Mouse (Mus musculus) bone marrow macrophage, adult 2 months (primary cell): Measurements from ENCODE around the gene Fam43a. TPM values are rescaled to one million over a fixed set of nuclear protein-coding genes. Genes with fewer than 3 reads are reported as not detected.

Source experiments
- H3K27ac ChIP-seq: 2 replicates; pipeline ENCODE4 v1.5.1; 2012; ENCODE audit warnings: low read depth, low read length; ENCODE audit not compliant: insufficient read depth
- H3K4me1 ChIP-seq: 2 replicates; pipeline ENCODE4 v1.6.1; 2012; ENCODE audit warnings: low read length; ENCODE audit not compliant: control insufficient read depth, insufficient read depth
- H3K4me3 ChIP-seq: 2 replicates; pipeline ENCODE4 v1.5.1; 2012; ENCODE audit warnings: mild to moderate bottlenecking, low read length, moderate library complexity; ENCODE audit not compliant: insufficient read depth
- CTCF ChIP-seq: IDR thresholded peaks from 2 replicates; pipeline ENCODE4 v1.5.1; 2012; ENCODE audit warnings: low read depth, mild to moderate bottlenecking, low read length, moderate library complexity
- POLR2A ChIP-seq: IDR thresholded peaks from 2 replicates; pipeline ENCODE4 v1.6.1; 2012; ENCODE audit warnings: mild to moderate bottlenecking, low read depth, low read length, borderline replicate concordance
- polyA plus RNA-seq: library from polyadenylated mRNA; stranded (reverse); fragments of >200 nt; gene quantifications from 2 replicates; pipeline ENCODE4 v1.2.4, GENCODE M21; 2012; ENCODE audit not compliant: missing spikeins, insufficient read depth, insufficient read length

The Fam43a gene
- polyA plus RNA-seq: 22.4 and 23.3 TPM in 2 replicates

DNA sequence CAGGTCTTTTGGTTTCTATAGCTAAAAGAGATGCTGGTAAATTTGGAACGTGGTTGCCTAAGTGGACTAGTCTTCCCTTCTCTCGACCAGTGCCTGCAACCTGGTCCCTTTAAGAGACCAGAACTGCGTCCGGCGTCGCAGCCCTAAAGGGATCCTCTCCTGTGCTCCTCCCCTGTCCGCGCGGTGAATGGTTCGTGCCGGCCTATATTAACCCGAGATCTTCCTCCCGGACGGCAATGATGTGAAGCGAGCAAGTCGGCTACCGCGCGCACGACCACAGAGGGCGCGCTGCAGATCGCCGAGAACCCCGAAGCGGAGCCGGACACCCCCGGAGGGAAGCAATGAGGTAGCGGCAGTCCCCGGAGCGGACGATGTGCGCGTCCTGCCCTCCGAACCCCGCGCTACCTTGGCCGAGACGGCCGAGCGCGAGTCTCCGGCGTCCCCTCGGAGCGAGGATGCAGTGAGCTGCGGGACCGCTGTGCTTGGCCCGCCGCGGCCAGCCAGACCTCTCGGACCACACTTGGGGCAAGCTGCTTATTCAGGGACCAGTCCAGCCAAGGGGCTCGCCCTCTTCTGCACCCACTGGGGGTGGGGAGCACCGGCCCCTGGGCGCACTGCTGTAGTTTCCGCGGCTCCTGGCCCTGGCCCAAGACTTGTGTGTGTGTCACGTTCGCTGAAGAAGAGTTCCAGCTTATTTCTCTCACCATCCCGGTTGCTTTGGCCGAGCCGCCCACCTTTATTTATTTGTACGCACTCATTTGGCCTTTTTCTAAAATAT lies at the start of gene Fam43a:
TSS of gene Fam43a (plus strand) at position 233 of the 778 bp plus-strand sequence.
- Histone ChIP-seq H3K4me3 (peak within 1 kb of the TSS; percentile 65), H3K4me1 (peaks cover 19% of the 10 kb centered on the region), H3K27ac (no peak within 1 kb of the TSS)
- no peak for TF ChIP-seq POLR2A
- TF ChIP-seq CTCF: no peak

DNA sequence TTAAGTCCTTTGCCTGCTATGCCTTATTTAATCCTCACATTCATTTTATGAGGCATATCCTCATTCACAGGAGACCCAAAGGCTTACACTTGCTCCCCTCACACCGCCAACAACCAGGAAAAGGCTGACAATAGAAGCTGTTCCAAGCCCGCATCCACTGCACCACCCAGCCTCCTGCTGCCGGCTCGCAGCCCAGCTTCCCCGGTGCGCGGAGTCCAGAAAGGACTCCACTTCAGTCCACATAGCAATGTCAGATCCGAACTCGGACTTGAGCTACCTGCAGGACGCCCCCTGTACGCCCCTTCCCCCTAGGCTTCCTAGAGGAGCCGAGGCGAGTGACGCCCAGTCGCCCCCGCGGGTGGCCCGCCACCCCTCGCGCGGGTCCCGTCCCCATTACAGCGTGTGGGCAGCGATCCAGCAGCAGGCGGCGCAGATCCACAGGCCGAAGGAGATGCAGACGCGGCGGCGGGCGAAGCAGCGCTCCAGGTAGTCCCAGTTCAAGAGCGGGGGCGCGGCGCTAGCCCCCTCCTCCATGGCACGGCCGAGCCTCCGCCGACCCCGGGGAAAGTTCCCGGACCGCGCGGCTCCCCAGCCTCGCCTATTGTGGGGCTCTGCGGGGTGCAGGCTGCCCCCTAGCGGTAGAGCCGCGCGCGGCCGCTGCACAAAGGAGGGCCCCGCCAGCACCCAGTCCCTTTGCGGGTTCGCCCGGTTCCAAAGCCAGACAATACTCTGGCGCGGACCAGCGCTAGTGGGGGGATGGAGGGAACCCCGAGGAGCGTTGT lies 49.4 kb upstream of the Fam43a start:
- peaks cover 6% of the 10 kb centered on the region; the same call in 1 of the 2 replicates for H3K4me1 ChIP-seq
- TF ChIP-seq CTCF (peak; percentile 50; the same call in 1 of the 2 replicates), POLR2A (no peak)
- no peak overlapping the region for H3K27ac ChIP-seq
- peak overlapping the region; percentile 65 for H3K4me3 ChIP-seq

DNA sequence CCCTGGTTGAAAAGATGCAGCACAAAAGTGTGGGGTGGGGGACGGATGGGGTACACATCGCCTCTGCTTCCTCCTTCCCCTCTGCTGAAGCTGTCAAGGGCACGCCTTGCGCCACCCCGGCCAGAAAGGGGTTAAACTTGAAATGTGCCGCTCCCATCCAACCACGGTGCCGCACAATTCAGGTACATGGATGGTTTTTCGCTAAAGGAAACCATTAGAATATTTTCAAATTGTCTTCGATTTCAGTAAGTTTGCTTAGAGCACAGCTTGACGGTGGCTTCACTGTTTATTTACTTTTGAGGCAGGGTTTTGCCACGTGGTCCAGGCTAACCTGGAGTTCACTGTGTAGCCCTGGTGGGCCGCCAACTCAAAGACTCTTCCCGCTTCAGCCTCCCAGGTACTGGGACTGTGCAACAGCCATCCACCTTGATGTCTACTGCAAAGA lies 48.8 kb upstream of the Fam43a start, which contains the start of gene Tmem44:
TSS of gene Tmem44 (minus strand) at position 95 of the 445 bp plus-strand sequence.
- Histone ChIP-seq H3K27ac (no peak within 1 kb of the TSS), H3K4me1 (peaks cover 6% of the 10 kb centered on the region; the same call in 1 of the 2 replicates), H3K4me3 (peak within 1 kb of the TSS; percentile 65)
- TF ChIP-seq POLR2A (no peak), CTCF (no peak)

DNA sequence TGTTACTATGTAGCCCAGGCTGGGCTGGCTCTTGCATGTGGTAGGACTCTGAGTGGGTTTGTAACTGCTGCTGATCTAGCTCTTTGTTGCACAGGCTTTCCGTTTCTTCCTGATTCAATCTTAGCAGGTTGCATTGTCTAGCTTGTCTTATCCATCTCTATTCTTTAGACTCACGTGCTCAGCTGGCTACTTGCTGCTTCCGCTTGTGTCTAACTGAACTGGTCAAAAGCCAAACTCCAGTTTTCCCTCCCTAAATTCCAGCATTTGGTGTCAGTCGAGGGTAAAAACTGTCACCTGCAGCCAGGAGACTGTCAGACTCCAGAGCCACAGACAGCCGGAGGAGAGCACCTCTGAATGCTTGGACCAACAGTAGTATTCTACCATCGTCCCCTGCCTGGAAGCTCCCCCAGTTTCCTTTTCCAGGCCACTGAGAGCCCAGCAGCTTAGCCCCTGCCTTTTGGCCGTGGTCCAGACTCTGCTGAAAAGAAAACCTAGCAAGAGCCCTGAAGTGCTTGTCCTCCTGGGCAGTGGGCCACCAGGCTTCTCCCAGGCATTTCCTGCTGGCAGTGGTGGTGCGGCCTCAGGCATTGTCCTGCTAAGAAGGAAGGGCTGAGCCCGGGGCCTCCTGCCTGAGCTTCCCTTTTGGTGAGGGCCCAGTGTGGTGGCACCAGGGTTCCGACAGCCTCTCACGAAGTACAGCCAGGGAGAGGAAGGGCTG lies 46.7 kb upstream of the Fam43a start:
- Histone ChIP-seq H3K27ac (no peak overlapping the region), H3K4me3 (no peak overlapping the region), H3K4me1 (peaks cover 6% of the 10 kb centered on the region; the same call in 1 of the 2 replicates)
- no peak for TF ChIP-seq CTCF
- TF ChIP-seq POLR2A: no peak

DNA sequence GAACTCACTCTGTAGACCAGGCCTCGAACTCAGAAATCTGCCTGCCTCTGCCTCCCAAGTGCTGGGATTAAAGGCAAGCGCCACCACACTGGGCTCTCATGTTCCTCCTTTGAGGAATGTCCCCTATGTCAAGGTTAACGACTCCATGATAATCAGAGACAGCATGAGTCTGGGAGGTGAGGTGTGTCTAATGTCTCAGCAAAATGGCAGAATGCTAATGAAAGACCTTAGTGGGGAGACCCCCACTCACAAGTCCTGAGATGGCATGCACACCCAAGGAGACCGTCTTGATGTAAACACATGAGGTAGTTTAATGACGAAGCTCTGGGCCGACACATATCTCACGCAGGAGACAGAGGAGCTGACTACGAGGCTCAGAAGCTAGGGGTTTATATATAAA lies 45.4 kb upstream of the Fam43a start:
- TF ChIP-seq CTCF (no peak), POLR2A (no peak)
- Histone ChIP-seq H3K4me1 (peaks cover 6% of the 10 kb centered on the region; the same call in 1 of the 2 replicates), H3K27ac (no peak overlapping the region), H3K4me3 (no peak overlapping the region)

DNA sequence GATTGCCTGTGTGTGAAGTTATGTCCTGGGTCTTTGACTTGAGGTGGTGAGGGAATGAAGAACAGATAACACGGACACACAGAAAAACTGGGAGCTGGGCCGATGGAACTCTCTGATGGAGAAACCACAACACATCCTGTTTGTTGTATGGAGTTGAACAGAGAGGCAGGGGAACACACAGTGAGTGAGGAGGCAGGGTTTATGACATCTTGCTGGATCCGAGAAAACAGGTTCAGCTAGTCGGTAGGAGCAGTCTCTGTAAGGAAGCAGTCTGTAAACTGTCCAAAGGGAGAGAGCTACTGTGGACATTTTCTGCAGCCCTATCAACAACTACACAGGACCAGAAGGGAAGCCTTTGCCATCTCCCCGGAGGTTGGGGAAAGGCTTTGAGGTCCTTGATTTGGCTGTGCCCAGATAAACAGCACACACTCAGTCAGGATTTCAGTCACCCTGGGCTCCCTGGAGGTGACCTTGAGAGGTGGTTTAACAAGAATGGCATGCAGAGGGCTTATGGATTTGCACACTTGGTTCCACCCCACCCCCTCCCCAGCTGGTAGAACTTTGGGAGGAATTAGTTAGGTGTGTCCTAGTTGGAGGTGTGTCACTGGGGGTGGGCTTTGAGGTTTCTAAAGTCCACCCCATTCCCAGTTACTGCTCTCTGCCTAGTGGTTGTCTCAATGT lies 40.1 kb upstream of the Fam43a start:
- Histone ChIP-seq H3K27ac (no peak overlapping the region), H3K4me1 (no peaks in the 10 kb centered on the region), H3K4me3 (no peak overlapping the region)
- no peak for TF ChIP-seq CTCF
- TF ChIP-seq POLR2A: no peak

DNA sequence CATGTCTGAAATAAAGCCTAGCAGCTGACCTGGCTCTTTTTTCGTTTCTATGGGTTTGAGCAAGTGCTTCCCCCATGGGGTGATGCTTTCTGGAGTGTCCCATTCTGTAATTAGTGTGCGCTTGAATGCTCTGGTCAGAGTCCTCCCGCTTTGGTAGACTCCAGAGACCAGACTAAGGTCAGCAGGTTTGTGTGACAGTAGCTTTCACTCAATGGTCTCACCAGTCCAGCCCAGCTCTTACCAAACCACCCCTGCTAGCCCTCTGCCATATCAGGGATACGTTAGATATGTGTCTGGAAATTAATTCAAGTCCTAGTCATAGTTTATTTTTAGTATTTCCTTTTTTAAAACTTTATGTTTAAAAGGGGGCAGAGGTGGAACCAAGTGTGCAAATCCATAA lies 38.9 kb upstream of the Fam43a start:
- Histone ChIP-seq H3K4me3 (no peak overlapping the region), H3K4me1 (no peaks in the 10 kb centered on the region), H3K27ac (no peak overlapping the region)
- TF ChIP-seq POLR2A (no peak), CTCF (no peak)

DNA sequence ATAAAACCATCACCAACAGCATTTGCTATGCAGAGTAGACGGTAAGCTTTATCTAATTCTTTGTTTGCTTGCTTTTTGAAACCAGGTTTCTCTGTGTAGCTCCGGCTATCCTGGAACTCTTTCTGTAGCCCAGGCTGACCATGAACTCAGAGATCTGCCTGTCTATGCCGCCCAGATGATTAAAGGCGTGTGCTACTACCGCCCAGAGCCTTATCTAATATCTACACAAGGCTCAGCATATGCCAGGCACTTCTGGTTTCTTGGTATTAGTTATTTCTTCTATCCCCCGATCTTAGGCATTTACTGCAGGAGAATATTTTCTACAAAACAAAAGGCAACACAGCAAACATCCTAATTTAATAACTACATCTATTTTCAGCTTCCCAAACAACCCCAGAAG lies 33.9 kb upstream of the Fam43a start:
- Histone ChIP-seq H3K4me1 (no peaks in the 10 kb centered on the region), H3K27ac (no peak overlapping the region), H3K4me3 (no peak overlapping the region)
- TF ChIP-seq POLR2A (no peak), CTCF (no peak)

DNA sequence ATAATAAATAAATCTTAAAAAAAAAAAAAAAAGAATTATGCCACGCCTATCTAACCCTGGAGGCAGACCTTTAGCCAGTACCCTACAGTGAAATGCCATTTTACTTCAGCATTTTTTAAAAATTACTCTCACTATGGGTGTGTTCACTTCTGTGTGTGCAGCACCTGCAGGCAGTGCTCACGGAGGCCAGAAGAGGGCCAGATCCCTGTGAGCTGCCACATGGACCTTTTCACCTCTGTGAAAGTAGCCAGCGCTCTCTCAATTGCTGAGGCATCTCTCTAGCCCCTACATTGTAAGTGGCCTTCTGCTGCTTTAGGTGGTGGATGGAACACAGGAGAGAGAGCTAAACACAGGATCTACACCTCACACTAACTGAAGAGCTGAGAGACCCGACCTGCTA lies 29.4 kb upstream of the Fam43a start:
- no peak overlapping the region for H3K27ac ChIP-seq
- no peaks in the 10 kb centered on the region for H3K4me1 ChIP-seq
- TF ChIP-seq POLR2A (no peak), CTCF (no peak)
- no peak overlapping the region for H3K4me3 ChIP-seq
